Mouse (Mus musculus) forebrain, postnatal 0 days (tissue): ENCODE results near the gene Wbp11. TPM values are rescaled to one million over a fixed set of nuclear protein-coding genes. Genes with fewer than 3 reads are reported as not detected.

Experiments
- ATAC-seq: fragments of 200-750 bp; cut with Nextera tagmentation; 2 replicates; pipeline ENCODE4 v1.8.0; 2017; ENCODE audit warnings: mild to moderate bottlenecking, moderate library complexity
- DNase-seq: peaks from one replicate; pipeline ENCODE4 v3.0.0-alpha.2; 2015
- H3K27ac ChIP-seq: fragments of 300-500 bp; sonication (generic); 2 replicates; pipeline ENCODE4 v1.5.1; 2014; ENCODE audit warnings: low read depth, mild to moderate bottlenecking, antibody characterized with exemption, low read length, moderate library complexity, mixed read lengths
- H3K27me3 ChIP-seq: fragments of 300-500 bp; sonication (generic); 2 replicates; pipeline ENCODE4 v1.6.1; 2014; ENCODE audit warnings: mild to moderate bottlenecking, low read length, mixed read lengths; ENCODE audit not compliant: insufficient read depth
- H3K36me3 ChIP-seq: fragments of 300-500 bp; sonication (generic); 2 replicates; pipeline ENCODE4 v1.6.1; 2014; ENCODE audit warnings: mild to moderate bottlenecking, moderate library complexity; ENCODE audit not compliant: insufficient read depth
- H3K4me1 ChIP-seq: fragments of 300-500 bp; sonication (generic); 2 replicates; pipeline ENCODE4 v1.6.1; 2014; ENCODE audit warnings: antibody characterized with exemption; ENCODE audit not compliant: insufficient read depth
- H3K4me2 ChIP-seq: fragments of 300-500 bp; sonication (generic); 2 replicates; pipeline ENCODE4 v1.6.1; 2014; ENCODE audit warnings: low read depth, mild to moderate bottlenecking, moderate library complexity
- H3K4me3 ChIP-seq: fragments of 300-500 bp; sonication (generic); 2 replicates; pipeline ENCODE4 v1.5.1; 2014; ENCODE audit warnings: low read depth, low read length, mixed read lengths
- H3K9ac ChIP-seq: fragments of 300-500 bp; sonication (generic); 2 replicates; pipeline ENCODE4 v1.6.1; 2014; ENCODE audit warnings: mild to moderate bottlenecking
- H3K9me3 ChIP-seq: fragments of 300-500 bp; sonication (generic); 2 replicates; pipeline ENCODE4 v1.6.1; 2016; ENCODE audit warnings: low read length
- CTCF ChIP-seq: sonication (generic); IDR thresholded peaks from 2 replicates; pipeline ENCODE4 v1.5.1; 2016; ENCODE audit warnings: antibody characterized with exemption, control low read depth, low read depth
- WGBS: fragments of 180-500 bp; shearing (Covaris S2); extraction: QIAGEN DNeasy Blood & Tissue Kit; methylation state at CpG from one replicate; pipeline ENCODE4 v1.1.7; 2014; 5-methylcytosine and 5-hydroxymethylcytosine counted together
- polyA plus RNA-seq: library from polyadenylated mRNA; unstranded; fragments of >200 nt; fragmentation: Nextera tagmentation; extraction: Ambion mirVana; gene quantifications from 2 replicates; pipeline ENCODE4 v1.2.1, GENCODE M21; 2015
- total RNA-seq: library from RNA; depleted of rRNA; stranded (reverse); fragments of >200 nt; gene quantifications from 2 replicates; pipeline ENCODE4 v1.2.3, GENCODE M21; 2014

Wbp11 gene
- total and polyA plus RNA-seq, 2 experiments from 2014 or later = 45.8 to 87.4 TPM

- no peak for DNase-seq
- WGBS = 72% methylated on average over 4 of the region's 4 CpGs
- no peak for ATAC-seq
- Histone ChIP-seq H3K4me2 (no peak overlapping the region), H3K4me3 (no peak overlapping the region), H3K4me1 (no peaks in the 10 kb centered on the region), H3K36me3 (no peaks in the 10 kb centered on the region), H3K27me3 (no peaks in the 10 kb centered on the region), H3K27ac (0 out of 2 replicates have a peak overlapping the region, but pooled peaks have one; percentile 50), H3K9me3 (no peaks in the 10 kb centered on the region), H3K9ac (no peak overlapping the region)
- TF ChIP-seq CTCF = no peak
These were observed 24.3 kb upstream of the Wbp11 start for GRCm38 (mm10) chr6:136852348-136852747.

GRCm38 (mm10) chr6:136850267-136850666 lies 22.2 kb upstream of the Wbp11 start:
- DNase-seq (no peak), ATAC-seq (no peak)
- no peaks in the 10 kb centered on the region for H3K4me1 ChIP-seq
- no peak overlapping the region for H3K27ac ChIP-seq
- no peaks in the 10 kb centered on the region for H3K9me3 ChIP-seq
- H3K4me3 ChIP-seq = no peak overlapping the region
- no peak overlapping the region for H3K4me2 ChIP-seq
- H3K36me3 ChIP-seq = no peaks in the 10 kb centered on the region
- no peak for TF ChIP-seq CTCF
- no peaks in the 10 kb centered on the region for H3K27me3 ChIP-seq
- H3K9ac ChIP-seq = no peak overlapping the region
- WGBS = 81% methylated on average over 6 of the region's 6 CpGs

- no peak overlapping the region for H3K9ac ChIP-seq
- no peak overlapping the region for H3K4me3 ChIP-seq
- no peak overlapping the region for H3K27ac ChIP-seq
- DNase-seq (no peak), ATAC-seq (no peak)
- no peaks in the 10 kb centered on the region for H3K27me3 ChIP-seq
- 86% methylated on average over 5 of the region's 5 CpGs for WGBS
- no peaks in the 10 kb centered on the region for H3K36me3 ChIP-seq
- H3K9me3 ChIP-seq = no peaks in the 10 kb centered on the region
- no peak for TF ChIP-seq CTCF
- H3K4me1 ChIP-seq = no peaks in the 10 kb centered on the region
- no peak overlapping the region for H3K4me2 ChIP-seq
These were observed 20.9 kb upstream of the Wbp11 start for GRCm38 (mm10) chr6:136848971-136849370.

GRCm38 (mm10) chr6:136848399-136848798 lies 20.4 kb upstream of the Wbp11 start:
- H3K4me1 ChIP-seq = no peaks in the 10 kb centered on the region
- H3K9me3 ChIP-seq = no peaks in the 10 kb centered on the region
- ATAC-seq (no peak), DNase-seq (no peak)
- WGBS = 82% methylated on average over 8 of the region's 8 CpGs
- H3K27ac ChIP-seq = no peak overlapping the region
- no peak overlapping the region for H3K9ac ChIP-seq
- no peak overlapping the region for H3K4me2 ChIP-seq
- H3K36me3 ChIP-seq = no peaks in the 10 kb centered on the region
- TF ChIP-seq CTCF = no peak
- no peaks in the 10 kb centered on the region for H3K27me3 ChIP-seq
- H3K4me3 ChIP-seq = no peak overlapping the region

- DNase-seq = no peak
- Histone ChIP-seq H3K4me3 (no peak overlapping the region), H3K27me3 (no peaks in the 10 kb centered on the region), H3K36me3 (no peaks in the 10 kb centered on the region), H3K4me2 (no peak overlapping the region), H3K4me1 (no peaks in the 10 kb centered on the region), H3K9ac (no peak overlapping the region), H3K27ac (no peak overlapping the region), H3K9me3 (no peaks in the 10 kb centered on the region)
- ATAC-seq = no peak
- TF ChIP-seq CTCF = peak; percentile 56
- WGBS = 24% methylated on average over 2 of the region's 2 CpGs
These were observed 19.8 kb upstream of the Wbp11 start for GRCm38 (mm10) chr6:136847790-136848189.

- Histone ChIP-seq H3K36me3 (no peaks in the 10 kb centered on the region), H3K4me1 (no peaks in the 10 kb centered on the region), H3K9me3 (no peaks in the 10 kb centered on the region), H3K4me3 (no peak overlapping the region), H3K27ac (no peak overlapping the region), H3K27me3 (no peaks in the 10 kb centered on the region), H3K4me2 (no peak overlapping the region), H3K9ac (no peak overlapping the region)
- ATAC-seq (no peak), DNase-seq (no peak)
- WGBS = 94% methylated on average over 3 of the region's 3 CpGs
- no peak for TF ChIP-seq CTCF
These were observed 19.2 kb upstream of the Wbp11 start for GRCm38 (mm10) chr6:136847267-136847666.

- Histone ChIP-seq H3K27ac (no peak overlapping the region), H3K4me3 (no peak overlapping the region), H3K4me2 (no peak overlapping the region), H3K36me3 (no peaks in the 10 kb centered on the region), H3K27me3 (no peaks in the 10 kb centered on the region), H3K9ac (no peak overlapping the region), H3K4me1 (no peaks in the 10 kb centered on the region), H3K9me3 (no peaks in the 10 kb centered on the region)
- no peak for ATAC-seq
- DNase-seq = no peak
- TF ChIP-seq CTCF = no peak
- 70% methylated on average over 5 of the region's 5 CpGs for WGBS
These were observed 17.9 kb upstream of the Wbp11 start for GRCm38 (mm10) chr6:136845706-136846480.
